Mouse (Mus musculus): ENCODE data around the gene Slc2a4.
"Not testable (repeated sequence)": the region's sequence is repeated elsewhere in the genome, so short reads cannot be mapped to it uniquely, and the experiment has no call there.

Gene Slc2a4

GRCm38 (mm10) chr11:69938401-69938979 is 9.5 kb downstream of the Slc2a4 start:
- DNase-seq = no peak

GRCm38 (mm10) chr11:69937834-69938233 is 10.2 kb downstream of the Slc2a4 start:
- DNase-seq = no peak

GRCm38 (mm10) chr11:69937385-69937784 is 10.6 kb downstream of the Slc2a4 start:
- no peak for DNase-seq

- DNase-seq = no peak
Measured at GRCm38 (mm10) chr11:69936714-69937347, 11.2 kb downstream of the Slc2a4 start.

GRCm38 (mm10) chr11:69936156-69936555 is 11.8 kb downstream of the Slc2a4 start:
- no peak for DNase-seq

- DNase-seq = peak; percentile 91 to 96
Measured at GRCm38 (mm10) chr11:69935137-69935879, 12.7 kb downstream of the Slc2a4 start, which contains the start of gene Ybx2. TSS of gene Ybx2 (plus strand) at chr11:69935796.

- DNase-seq = no peak
Measured at GRCm38 (mm10) chr11:69934681-69935080, 13.3 kb downstream of the Slc2a4 start.

- peak; percentile 91 to 93 for DNase-seq
Measured at GRCm38 (mm10) chr11:69934169-69934568, 13.8 kb downstream of the Slc2a4 start.

GRCm38 (mm10) chr11:69933066-69933465 is 14.9 kb downstream of the Slc2a4 start:
- DNase-seq = no peak

GRCm38 (mm10) chr11:69932254-69932653 is 15.7 kb downstream of the Slc2a4 start:
- no peak for DNase-seq

- DNase-seq = no peak
Measured at GRCm38 (mm10) chr11:69931769-69932168, 16.2 kb downstream of the Slc2a4 start.

GRCm38 (mm10) chr11:69930967-69931537 is 16.9 kb downstream of the Slc2a4 start:
- no peak for DNase-seq

- not testable (repeated sequence) for DNase-seq
Measured at GRCm38 (mm10) chr11:69930176-69930575, 17.8 kb downstream of the Slc2a4 start.

GRCm38 (mm10) chr11:69929712-69930111 is 18.3 kb downstream of the Slc2a4 start:
- DNase-seq = no peak

- no peak for DNase-seq
Measured at GRCm38 (mm10) chr11:69927501-69927900, 20.5 kb downstream of the Slc2a4 start.

- DNase-seq = no peak
Measured at GRCm38 (mm10) chr11:69922796-69923195, 25.2 kb downstream of the Slc2a4 start.

- DNase-seq = no peak
Measured at GRCm38 (mm10) chr11:69922012-69922756, 25.8 kb downstream of the Slc2a4 start.

- DNase-seq = peak; percentile 100
Measured at GRCm38 (mm10) chr11:69921114-69922011, 26.6 kb downstream of the Slc2a4 start, which contains the start of gene Eif5a. TSS of gene Eif5a (minus strand) at chr11:69921958.

GRCm38 (mm10) chr11:69920266-69921031 is 27.5 kb downstream of the Slc2a4 start:
- DNase-seq = peak in 1 of 2 experiments; percentile 22

GRCm38 (mm10) chr11:69919661-69920265 is 28.2 kb downstream of the Slc2a4 start:
- peak; percentile 39 to 54 for DNase-seq

Data from cerebellum, adult 18-20 months (tissue).